Mouse (Mus musculus) adrenal gland, adult 2 months (tissue): ENCODE measurements around the gene Krba1. TPM values are rescaled to one million over a fixed set of nuclear protein-coding genes. Genes with fewer than 3 reads are reported as not detected.

Experiments used
- DNase-seq: peaks from one replicate; pipeline ENCODE4 v3.0.0; 2021
- long read RNA-seq: library from polyadenylated mRNA; stranded (forward); transcript quantifications from one replicate; pipeline ENCODE4 v2.0.0, GENCODE M21; 2021
- polyA plus RNA-seq: library from polyadenylated mRNA; depleted of rRNA; stranded (reverse); fragments of >200 nt; gene quantifications from 2 replicates; pipeline ENCODE4 v1.2.3, GENCODE M21; 2012; rRNA removed
- total RNA-seq, 2 experiments: library from RNA; stranded (reverse); gene quantifications; 2 replicates each; pipeline ENCODE4 v1.2.3; 2021

Gene Krba1
- 10 to 100 TPM; 30.9 to 31.3 TPM for total RNA-seq
- 42.5 and 55.2 TPM in 2 replicates for polyA plus RNA-seq
- long read RNA-seq, full-length matches to known transcripts: 8 of 23 reads
- long read RNA-seq, partial matches to known transcripts: 7 of 23 reads
- long read RNA-seq, other reads (novel, unspliced or antisense): 8 of 23 reads

GRCm38 (mm10) chr6:48395105-48396007 is at the start of gene Krba1:
Gene Krba1, plus strand, starts transcription at chr6:48395586.
- DNase-seq: peak; percentile 89

- DNase-seq: no peak
Measured at GRCm38 (mm10) chr6:48358897-48359296, 36.5 kb upstream of the Krba1 start.

GRCm38 (mm10) chr6:48366322-48366996 is 28.9 kb upstream of the Krba1 start:
- no peak for DNase-seq

- DNase-seq: no peak
Measured at GRCm38 (mm10) chr6:48388221-48388620, 7.2 kb upstream of the Krba1 start.

DNA sequence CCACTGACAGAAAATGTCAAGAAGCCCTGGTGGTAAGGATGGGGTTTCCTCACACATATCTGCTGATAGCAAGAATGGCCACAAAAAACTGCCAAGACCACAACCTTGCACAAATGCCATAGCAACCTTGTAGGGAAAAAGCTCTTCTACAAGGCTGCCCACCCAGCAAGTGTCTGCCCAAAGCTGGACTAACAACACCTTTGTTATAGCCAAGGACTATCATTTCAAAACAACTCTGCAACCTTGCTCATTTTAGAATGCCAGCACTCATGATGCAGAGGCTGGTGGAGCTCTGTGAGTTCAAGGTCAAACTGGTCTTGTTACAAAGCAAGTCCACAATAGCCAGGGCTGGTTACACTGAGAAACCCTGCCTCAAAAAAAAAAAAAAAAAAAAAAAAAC is 1.6 kb upstream of the Krba1 start:
- DNase-seq: peak; percentile 65

DNA sequence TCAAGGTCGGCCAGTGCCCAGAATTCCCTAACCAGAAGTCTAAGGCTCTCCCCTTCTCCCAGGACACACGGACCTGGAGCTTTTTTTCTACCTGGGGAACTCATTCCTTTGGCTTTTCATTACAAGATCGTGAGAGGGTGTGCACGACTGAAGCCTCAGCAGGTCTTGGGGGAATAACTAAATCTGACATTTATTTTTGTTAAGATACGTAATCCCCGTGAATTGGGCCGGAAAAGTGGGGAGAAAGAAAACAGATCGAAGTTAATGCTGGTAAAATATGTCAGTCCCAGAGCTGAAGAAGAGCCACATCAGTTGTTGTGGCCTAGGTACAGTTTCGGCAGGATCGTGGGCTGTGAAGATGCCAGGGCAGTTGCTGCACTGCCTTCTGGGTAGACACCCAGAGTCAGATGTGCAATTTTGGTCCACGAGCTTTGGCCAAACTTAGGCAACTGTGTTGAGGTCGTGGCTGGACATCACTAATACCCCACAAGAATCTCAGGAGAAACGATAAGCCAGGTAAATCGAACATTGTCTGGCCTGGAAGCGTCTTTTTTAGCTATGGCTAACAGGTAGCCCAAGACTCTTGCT is 716 bp downstream of the Krba1 start:
- DNase-seq: no peak

DNA sequence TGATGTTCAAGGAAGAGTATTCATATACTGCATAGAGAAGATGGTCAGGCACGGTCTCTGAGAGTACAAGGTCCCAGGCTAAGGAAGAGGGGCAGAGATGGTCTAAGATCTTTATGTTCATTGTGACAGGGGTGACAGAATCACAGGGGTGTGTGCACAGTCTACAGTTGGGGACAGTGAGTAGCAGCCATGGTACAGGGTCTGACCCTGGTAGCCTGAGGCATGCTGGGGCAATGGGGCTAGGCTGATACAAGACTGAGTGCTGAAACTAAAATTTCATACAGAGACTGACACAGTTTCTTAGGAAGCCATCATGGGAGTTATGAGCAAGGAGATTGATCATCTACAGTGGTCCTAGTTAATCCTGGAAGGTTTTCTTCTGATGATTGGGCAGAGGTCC is 1.3 kb downstream of the Krba1 start:
- no peak for DNase-seq

GRCm38 (mm10) chr6:48397336-48397735 is 1.9 kb downstream of the Krba1 start:
- DNase-seq: peak; percentile 70

DNA sequence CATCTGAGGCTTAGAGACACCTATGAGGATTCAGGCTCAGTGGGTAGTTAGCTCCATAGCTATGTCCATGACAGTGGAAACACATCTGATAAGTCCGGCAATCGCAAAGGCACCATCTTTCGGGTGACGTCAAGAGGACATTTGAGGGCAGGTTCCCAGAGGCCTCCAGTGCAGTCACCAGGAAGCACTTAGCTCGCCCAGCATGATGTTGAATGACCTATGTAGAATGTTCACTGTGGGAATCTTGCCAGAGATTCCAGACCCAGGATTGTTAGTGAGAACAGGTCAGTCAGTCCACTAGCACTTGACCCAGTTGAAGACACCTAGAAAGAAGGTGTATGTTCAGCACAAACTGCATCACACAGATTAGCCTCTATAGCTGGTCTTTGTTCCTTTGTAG is 4.5 kb downstream of the Krba1 start:
- no peak for DNase-seq

- DNase-seq: no peak
Measured at GRCm38 (mm10) chr6:48404071-48404470, 8.7 kb downstream of the Krba1 start.

GRCm38 (mm10) chr6:48409726-48410343 is 14.4 kb downstream of the Krba1 start:
- DNase-seq: no peak

DNA sequence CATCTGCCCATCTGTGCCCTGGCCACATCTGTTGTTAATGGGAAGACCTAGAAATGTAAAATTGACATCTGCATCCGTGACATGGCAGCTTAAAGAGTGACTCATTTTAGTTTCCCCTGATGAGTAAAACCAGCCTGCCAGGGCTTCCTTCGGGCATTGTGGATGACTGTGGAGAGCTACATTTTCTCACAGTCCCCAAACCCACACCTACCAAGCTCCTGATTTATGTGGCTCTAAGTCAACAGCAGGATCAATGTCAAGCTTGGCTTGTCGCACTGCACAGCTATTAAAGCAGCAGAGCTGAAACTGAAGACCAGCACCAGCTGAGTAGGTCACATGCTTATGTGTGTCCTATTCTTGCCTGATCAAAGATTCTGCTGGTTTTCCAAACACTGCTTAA is 15.2 kb downstream of the Krba1 start:
- no peak for DNase-seq

DNA sequence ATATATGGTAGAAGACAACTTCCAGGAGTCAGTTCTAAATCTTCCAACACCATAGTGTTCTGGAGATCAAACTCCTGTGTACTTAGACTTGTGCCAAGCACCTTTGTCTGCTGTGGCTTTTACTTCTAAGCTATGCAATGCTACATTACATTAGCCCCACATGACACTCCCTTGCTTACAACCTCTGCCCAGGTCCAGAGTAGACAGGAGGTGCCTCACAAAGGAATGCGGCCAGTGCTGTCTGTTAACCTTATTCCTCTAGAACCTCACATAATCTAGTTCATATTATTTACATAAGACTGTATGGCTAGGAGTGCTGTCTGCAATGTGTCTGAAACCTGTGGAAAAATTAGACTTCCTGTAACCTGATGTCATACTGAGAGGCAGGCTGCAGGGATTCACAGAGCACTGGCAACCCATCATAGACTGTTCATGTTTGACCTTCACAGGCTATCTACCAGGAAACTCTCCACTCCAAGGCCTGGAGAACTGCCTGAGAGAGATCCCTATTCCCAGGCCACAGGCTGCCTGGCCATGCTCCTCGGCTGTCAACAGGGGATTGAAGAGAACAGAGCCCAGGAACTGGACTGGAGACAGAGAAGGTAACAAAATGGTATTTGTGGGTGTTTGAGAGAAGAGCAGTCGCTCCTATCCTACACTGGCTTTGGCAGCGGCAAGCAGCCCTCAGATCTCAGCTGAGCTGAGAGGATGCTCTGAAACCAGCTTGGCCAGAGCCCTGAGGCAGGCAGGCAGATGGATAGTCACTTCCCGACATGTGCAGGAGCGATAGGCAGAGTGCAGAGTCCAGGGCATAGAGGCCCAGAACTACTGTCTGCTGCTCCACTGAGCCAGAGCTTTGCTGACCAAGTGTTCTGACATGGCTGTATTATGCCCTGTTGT is 16.1 kb downstream of the Krba1 start:
- DNase-seq: no peak

DNA sequence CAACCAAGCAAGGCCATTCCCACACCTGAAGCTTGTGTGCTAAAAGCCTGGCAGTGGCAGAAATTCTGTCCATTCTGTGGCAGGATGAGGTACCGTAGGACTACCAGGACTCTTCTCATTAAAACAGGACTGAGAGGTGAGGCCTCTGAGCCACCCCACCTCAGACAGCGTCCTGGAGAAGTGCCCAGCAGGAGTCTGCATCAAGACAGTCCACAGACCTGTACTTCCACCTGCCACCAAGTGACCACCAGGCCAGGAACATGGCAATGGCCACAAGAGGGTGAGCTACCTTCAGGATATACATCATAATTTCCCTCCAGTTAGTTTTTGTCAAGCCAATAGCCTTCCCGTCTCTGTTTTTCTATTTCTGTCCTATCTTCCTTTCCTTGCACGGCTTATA is 16.8 kb downstream of the Krba1 start:
- no peak for DNase-seq

GRCm38 (mm10) chr6:48412662-48413061 is 17.3 kb downstream of the Krba1 start:
- DNase-seq: no peak

- DNase-seq: no peak
Measured at GRCm38 (mm10) chr6:48413081-48413480, 17.7 kb downstream of the Krba1 start.

DNA sequence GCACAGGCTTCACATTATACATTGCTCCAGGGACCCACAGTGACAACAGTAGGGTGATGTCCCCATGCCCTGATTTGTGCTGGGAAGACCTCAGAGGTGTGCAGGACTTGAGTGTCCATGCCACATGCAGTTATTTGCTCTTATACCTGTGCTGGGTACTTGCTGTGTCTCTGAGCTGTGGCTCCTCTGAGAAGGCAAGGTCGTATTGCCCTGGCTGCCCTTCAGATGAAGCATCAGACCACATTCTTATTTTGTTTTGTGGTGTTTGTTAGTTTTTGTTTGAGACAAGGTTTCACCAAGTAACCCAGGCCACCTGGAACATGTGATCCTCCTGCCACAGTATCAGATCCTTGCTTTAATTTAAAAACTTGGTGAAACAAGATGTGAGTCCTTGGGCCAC is 19.5 kb downstream of the Krba1 start:
- no peak for DNase-seq

GRCm38 (mm10) chr6:48415636-48416035 is 20.2 kb downstream of the Krba1 start:
- DNase-seq: peak; percentile 95

GRCm38 (mm10) chr6:48416486-48416885 is 21.1 kb downstream of the Krba1 start:
- peak; percentile 14 for DNase-seq

DNA sequence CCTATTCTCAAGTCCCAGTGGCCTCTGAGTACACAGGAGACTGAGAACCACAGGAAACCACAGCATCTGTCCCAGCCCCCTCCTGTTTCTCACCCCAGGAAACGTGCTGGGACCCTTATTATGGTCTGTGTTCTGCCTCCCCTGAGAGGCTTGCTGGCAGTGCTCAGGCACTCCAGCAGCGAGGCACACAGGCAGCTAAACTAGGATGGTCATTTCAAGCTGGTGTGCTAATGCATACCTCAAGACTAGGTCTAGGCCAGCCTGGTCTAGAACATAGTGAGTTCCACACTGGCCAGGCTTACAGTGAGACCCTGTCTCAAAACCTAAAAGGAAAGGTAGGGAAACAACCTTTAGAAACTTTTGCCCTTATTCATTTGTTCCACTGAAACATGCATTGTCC is 25.3 kb downstream of the Krba1 start:
- no peak for DNase-seq

DNA sequence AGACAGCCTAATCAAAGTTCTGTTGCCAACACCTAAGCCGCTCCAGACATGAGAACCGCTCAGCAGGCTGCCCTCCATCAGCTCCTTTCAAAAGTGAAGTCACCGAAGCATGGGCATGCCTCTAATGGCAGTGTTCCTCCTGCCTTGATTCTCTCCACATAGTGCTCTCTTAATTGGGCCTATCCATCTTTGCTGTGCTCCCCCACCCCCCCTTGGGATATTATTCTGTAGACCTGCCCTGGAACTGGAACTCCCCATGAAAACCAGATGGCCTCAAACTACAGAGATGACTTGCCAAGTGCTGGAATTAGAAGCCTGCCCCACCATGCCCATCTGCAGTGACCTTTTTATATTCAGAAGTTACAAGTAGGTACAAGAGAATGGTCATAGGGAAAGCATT is 27.9 kb downstream of the Krba1 start:
- DNase-seq: no peak
